Mouse (Mus musculus) hindbrain, embryonic 14.5 days (tissue): ENCODE data around the gene Wdr61. TPM values are rescaled to one million over a fixed set of nuclear protein-coding genes. Genes with fewer than 3 reads are reported as not detected.
A peak's percentile ranks its signal among the peaks of the same experiment; 100 is the strongest.

ENCODE experiments used
- ATAC-seq: fragments of 200-750 bp; cut with Nextera tagmentation; 2 replicates; pipeline ENCODE4 v1.8.0; 2017; ENCODE audit warnings: moderate number of reproducible peaks, mild to moderate bottlenecking, moderate TSS enrichment, moderate library complexity; ENCODE audit not compliant: low FRiP score
- DNase-seq: peaks from one replicate; pipeline ENCODE4 v3.0.0-alpha.2; 2015; ENCODE audit warnings: low spot score
- H3K27ac ChIP-seq: fragments of 300-500 bp; sonication (generic); 2 replicates; pipeline ENCODE4 v1.5.1; 2014; ENCODE audit warnings: mild to moderate bottlenecking, moderate library complexity
- H3K27me3 ChIP-seq: fragments of 300-500 bp; sonication (generic); 2 replicates; pipeline ENCODE4 v1.6.1; 2014; ENCODE audit warnings: mild to moderate bottlenecking, low read length, mixed read lengths; ENCODE audit not compliant: control insufficient read depth, insufficient read depth
- H3K36me3 ChIP-seq: fragments of 300-500 bp; sonication (generic); replicated peaks from 2 replicates; pipeline ENCODE4 v1.6.1; 2014; ENCODE audit not compliant: control insufficient read depth, insufficient read depth
- H3K4me1 ChIP-seq: fragments of 300-500 bp; sonication (generic); replicated peaks from 2 replicates; pipeline ENCODE4 v1.6.1; 2014; ENCODE audit warnings: antibody characterized with exemption, low read length, mixed read lengths; ENCODE audit not compliant: control insufficient read depth, insufficient read depth
- H3K4me2 ChIP-seq: fragments of 300-500 bp; sonication (generic); replicated peaks from 2 replicates; pipeline ENCODE4 v1.6.1; 2014; ENCODE audit warnings: mild to moderate bottlenecking, moderate library complexity
- H3K4me3 ChIP-seq: fragments of 300-500 bp; sonication (generic); replicated peaks from 2 replicates; pipeline ENCODE4 v1.5.1; 2014; ENCODE audit warnings: mild to moderate bottlenecking, low read length
- H3K9ac ChIP-seq: fragments of 300-500 bp; sonication (generic); 2 replicates; pipeline ENCODE4 v1.6.1; 2014
- H3K9me3 ChIP-seq: fragments of 300-500 bp; sonication (generic); 2 replicates; pipeline ENCODE4 v1.6.1; 2016; ENCODE audit warnings: low read length; ENCODE audit not compliant: control insufficient read depth
- WGBS: fragments of 180-500 bp; shearing (Covaris S2); extraction: QIAGEN DNeasy Blood & Tissue Kit; methylation state at CpG from one replicate; pipeline ENCODE4 v1.1.7; 2014; 5-methylcytosine and 5-hydroxymethylcytosine counted together
- polyA plus RNA-seq: library from polyadenylated mRNA; unstranded; fragments of >200 nt; fragmentation: Nextera tagmentation; extraction: Ambion mirVana; gene quantifications from 2 replicates; pipeline ENCODE4 v1.2.1, GENCODE M21; 2014

The Wdr61 gene
- polyA plus RNA-seq, 1 experiment from 2014 or later: 97.7 TPM

DNA sequence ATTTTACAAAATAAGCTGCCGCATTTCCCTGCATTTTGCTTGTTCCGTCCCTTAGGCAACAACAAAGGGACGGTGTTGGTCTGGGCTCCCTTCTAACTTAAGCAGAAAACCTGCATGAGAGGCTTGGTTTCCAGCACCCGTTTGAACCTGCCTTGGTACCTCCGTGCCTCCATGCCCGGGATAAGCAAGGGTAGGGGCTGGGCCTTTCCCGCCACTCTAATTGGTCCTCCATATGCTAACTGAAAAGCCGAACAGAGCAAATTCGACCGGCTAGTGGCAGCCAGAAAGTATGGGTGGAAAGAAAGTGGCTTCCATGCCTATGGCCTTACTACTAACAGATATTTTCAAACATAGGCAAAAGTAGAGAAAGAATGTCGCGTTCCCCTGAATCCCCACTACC is 29.8 kb upstream of the Wdr61 start:
- Histone ChIP-seq H3K9me3 (no peaks in the 10 kb centered on the region), H3K9ac (no peak overlapping the region), H3K36me3 (no peaks in the 10 kb centered on the region), H3K27me3 (peaks cover 35% of the 10 kb centered on the region), H3K27ac (no peak overlapping the region), H3K4me2 (peak overlapping the region; percentile 81), H3K4me1 (0 out of 2 replicates have a peak, but pooled peaks cover 26% of the 10 kb centered on the region), H3K4me3 (peak overlapping the region; percentile 36)
- 21% methylated on average over 12 of the region's 12 CpGs for WGBS
- ATAC-seq (no peak), DNase-seq (no peak)

DNA sequence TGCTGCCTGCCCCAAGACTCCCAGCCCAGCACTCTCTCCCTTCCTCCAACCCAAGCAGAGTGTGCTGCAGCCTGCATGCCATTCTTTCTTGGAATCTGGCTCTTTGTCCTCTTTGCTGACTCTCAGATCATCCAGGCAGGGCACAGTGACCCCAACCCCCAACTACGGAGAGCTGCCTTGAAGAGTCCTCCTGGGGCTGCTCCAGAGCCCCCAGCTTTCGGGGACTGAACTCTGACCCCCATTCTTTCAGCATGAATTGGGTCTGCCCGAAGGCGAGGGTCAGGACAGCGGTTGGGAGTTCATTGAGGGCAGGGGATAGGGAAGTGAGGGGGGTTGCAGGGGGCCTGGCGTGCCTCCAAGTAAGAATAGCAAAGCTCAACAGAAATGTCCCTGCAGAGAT is 25.3 kb upstream of the Wdr61 start:
- Histone ChIP-seq H3K4me2 (no peak overlapping the region), H3K4me1 (0 out of 2 replicates have a peak, but pooled peaks cover 4% of the 10 kb centered on the region), H3K27ac (no peak overlapping the region), H3K9ac (no peak overlapping the region), H3K27me3 (peaks cover 22% of the 10 kb centered on the region), H3K36me3 (no peaks in the 10 kb centered on the region), H3K4me3 (no peak overlapping the region), H3K9me3 (no peaks in the 10 kb centered on the region)
- no peak for ATAC-seq
- 8% methylated on average over 6 of the region's 6 CpGs for WGBS
- DNase-seq: no peak

DNA sequence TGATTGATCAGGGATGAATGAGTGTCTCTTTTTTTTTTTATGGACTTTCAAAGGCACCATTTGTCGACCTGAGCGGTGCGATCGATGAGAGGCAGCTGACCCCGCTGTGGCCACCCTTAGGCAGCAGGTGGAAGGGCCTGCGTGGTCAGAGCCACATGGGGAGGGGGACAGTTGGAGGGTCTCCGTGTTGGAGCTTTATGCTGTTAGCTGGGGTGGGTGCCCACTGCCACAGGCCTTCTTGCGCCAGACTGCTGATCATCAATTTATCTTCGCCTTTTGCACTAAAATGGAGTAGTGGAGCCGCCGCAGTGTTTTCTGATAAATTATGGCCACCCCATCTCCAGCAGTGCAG is 18.6 kb upstream of the Wdr61 start:
- H3K9ac ChIP-seq: no peak overlapping the region
- no peak overlapping the region for H3K4me3 ChIP-seq
- no peak for ATAC-seq
- H3K4me1 ChIP-seq: peaks cover 16% of the 10 kb centered on the region
- WGBS: 33% methylated on average over 11 of the region's 11 CpGs
- H3K27me3 ChIP-seq: no peaks in the 10 kb centered on the region
- 0 out of 2 replicates have a peak overlapping the region, but pooled peaks have one; percentile 17 for H3K4me2 ChIP-seq
- peak overlapping the region; percentile 64; the same call in 1 of the 2 replicates for H3K27ac ChIP-seq
- H3K9me3 ChIP-seq: no peaks in the 10 kb centered on the region
- DNase-seq: no peak
- no peaks in the 10 kb centered on the region for H3K36me3 ChIP-seq

DNA sequence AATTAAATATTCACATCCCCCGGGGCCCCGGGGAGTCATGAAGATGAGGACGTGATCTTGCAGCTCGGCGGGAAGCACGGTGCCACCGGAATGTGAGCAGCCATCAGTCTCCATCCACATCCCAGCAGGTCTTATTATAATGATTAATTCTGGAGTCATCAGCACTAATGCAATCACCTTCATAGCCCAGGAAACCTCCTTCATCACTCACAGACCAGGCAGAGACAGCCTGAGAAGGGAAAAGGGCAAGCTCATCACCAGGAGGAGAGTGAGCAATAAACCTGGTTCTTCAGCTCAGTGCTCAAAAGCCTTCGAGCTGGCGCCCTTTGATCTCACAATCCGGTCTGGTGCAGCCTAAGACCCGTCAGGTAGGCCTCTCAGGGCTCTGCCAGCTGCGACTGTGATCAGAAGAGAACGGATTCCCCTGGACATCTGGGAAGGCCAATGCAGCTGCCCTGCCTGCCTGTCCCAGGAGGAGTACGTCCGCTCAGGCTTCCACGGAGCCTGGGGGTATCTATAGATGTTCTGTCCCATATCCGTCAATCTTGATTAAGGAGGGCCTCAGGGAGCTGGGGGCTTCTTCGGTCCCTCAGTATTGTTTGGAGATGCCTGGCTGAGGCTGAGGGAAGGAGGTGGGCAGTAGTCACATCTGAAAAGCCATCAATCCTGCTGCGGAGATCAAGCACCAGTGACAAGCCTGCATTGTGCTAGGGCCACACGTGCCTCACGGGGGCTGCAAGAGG is 18.1 kb upstream of the Wdr61 start:
- Histone ChIP-seq H3K4me1 (peaks cover 16% of the 10 kb centered on the region), H3K4me3 (no peak overlapping the region), H3K27me3 (no peaks in the 10 kb centered on the region), H3K9ac (no peak overlapping the region), H3K27ac (peak overlapping the region; percentile 64), H3K9me3 (no peaks in the 10 kb centered on the region), H3K36me3 (no peaks in the 10 kb centered on the region), H3K4me2 (peak overlapping the region; percentile 17; the same call in 1 of the 2 replicates)
- ATAC-seq: peak; percentile 65
- peak; percentile 45 for DNase-seq
- 10% methylated on average over 21 of the region's 21 CpGs for WGBS

DNA sequence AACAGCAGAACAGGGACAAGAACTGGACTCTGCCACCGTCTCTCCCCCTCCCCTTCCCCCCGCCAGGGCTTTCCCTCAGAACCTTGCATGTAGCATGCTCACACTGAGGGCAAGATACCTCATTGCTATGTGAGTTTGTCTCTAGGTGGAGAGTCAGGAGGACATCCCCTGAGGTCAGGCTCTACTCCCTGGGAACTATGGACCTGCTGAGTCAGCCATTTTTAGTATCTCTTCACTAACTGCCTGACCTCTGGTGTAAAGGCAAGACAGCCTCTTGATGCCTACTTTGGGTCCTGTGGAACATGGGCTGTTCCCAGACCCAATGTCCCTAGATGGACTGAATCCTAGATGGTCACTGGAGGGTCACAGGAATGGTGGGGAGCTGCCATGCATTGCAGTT is 17.4 kb upstream of the Wdr61 start:
- no peak overlapping the region for H3K27ac ChIP-seq
- DNase-seq: no peak
- ATAC-seq: no peak
- 60% methylated on average over 2 of the region's 2 CpGs for WGBS
- H3K27me3 ChIP-seq: no peaks in the 10 kb centered on the region
- no peak overlapping the region for H3K4me2 ChIP-seq
- no peaks in the 10 kb centered on the region for H3K9me3 ChIP-seq
- peaks cover 16% of the 10 kb centered on the region for H3K4me1 ChIP-seq
- no peak overlapping the region for H3K9ac ChIP-seq
- no peaks in the 10 kb centered on the region for H3K36me3 ChIP-seq
- no peak overlapping the region for H3K4me3 ChIP-seq

DNA sequence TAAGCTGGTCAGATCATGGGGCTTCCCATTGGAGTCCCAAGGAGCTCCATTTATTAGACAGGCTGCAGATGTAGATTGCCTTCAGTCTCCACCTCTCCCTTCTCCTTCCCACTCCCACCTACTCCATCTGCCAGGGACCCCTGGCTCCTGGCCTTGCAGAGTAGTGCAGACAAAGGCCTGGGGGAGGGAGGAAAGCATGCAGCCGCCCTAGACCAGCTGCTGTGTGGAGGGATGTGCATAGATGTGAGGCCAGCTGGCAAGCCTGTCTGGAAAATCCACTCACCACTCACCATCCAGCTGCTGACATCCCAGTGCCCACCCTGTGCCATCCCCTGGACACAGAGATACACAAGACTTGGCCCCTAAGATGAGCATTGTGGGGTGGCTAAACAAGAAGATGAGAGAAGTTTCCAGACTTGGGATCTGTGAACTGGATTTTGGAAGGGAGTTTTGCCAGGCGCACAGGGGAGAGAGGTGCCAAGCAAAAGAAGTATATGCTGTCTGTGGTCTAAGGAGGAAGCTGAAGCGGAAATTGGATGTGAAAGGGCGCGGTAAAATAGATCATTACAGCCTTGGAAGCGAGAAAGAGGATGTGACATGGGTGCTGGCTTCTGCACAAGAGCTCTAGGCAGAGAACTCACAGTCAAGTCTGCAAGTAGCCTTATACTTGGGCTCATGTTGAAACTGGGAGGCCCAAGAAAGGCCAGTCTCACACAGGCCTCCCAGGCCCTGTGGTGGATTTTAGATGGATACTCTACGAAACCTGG is 16.1 kb upstream of the Wdr61 start:
- Histone ChIP-seq H3K36me3 (no peaks in the 10 kb centered on the region), H3K27ac (no peak overlapping the region), H3K9me3 (no peaks in the 10 kb centered on the region), H3K4me1 (peaks cover 20% of the 10 kb centered on the region), H3K27me3 (no peaks in the 10 kb centered on the region), H3K4me2 (no peak overlapping the region), H3K9ac (no peak overlapping the region), H3K4me3 (no peak overlapping the region)
- 79% methylated on average over 7 of the region's 7 CpGs for WGBS
- DNase-seq (no peak), ATAC-seq (no peak)

DNA sequence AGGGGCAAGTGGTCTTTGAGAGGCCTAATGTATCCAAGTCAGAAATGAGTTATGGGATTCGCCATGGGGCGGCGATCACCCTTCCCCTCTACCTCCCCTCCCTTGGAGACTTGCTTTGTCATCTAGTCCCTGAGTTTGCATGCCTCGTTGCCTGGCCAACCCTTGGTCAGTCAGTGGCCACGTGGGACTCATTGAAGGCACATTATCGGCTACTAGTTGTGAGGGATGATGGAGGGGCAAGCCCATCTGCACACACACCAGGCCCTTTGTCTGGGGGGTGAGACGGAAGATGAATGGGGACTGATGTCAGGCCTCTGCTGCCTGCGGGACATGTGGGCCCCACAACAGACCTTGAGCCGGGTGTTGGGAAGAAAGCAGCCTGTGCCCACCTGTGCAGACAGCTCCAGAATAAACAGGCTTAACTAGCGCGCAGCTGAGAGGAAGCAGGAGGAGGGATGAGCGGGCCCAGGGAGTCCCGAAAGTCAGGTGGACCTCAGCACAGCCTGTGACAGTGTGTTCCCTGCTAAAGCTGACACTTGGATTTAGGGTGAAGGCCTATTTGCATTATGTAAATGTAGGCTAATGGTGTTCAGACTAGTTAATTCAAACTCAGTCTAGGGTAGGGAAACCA is 11.5 kb upstream of the Wdr61 start:
- Histone ChIP-seq H3K36me3 (no peaks in the 10 kb centered on the region), H3K9me3 (no peaks in the 10 kb centered on the region), H3K9ac (no peak overlapping the region), H3K4me3 (no peak overlapping the region), H3K27ac (no peak overlapping the region), H3K4me2 (no peak overlapping the region), H3K4me1 (peaks cover 4% of the 10 kb centered on the region; the same call in 1 of the 2 replicates), H3K27me3 (no peaks in the 10 kb centered on the region)
- peak; percentile 73; the same call in 1 of the 2 replicates for ATAC-seq
- no peak for DNase-seq
- 14% methylated on average over 13 of the region's 13 CpGs for WGBS

DNA sequence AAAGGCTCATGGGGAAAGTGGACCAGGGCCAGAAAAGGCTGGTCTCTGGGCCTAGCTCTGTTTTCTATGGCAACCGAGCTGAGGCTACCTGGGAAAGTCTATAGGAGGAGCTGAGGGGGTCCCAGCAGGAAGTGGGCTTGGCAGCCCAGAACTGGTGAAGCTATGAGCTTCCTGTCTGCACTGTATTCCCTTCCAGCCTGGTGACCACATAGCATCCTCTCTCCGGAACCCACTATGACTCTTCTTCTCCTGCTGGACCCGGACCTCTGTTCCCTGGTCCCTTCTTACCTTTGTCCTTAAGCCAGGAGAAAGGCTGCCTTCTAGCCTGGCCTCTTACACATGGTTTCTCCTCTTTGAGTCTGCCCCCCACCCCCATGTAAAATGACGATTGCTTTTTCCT is 9.6 kb upstream of the Wdr61 start:
- H3K4me2 ChIP-seq: no peak overlapping the region
- WGBS: 86% methylated on average over 4 of the region's 4 CpGs
- H3K9me3 ChIP-seq: no peaks in the 10 kb centered on the region

DNA sequence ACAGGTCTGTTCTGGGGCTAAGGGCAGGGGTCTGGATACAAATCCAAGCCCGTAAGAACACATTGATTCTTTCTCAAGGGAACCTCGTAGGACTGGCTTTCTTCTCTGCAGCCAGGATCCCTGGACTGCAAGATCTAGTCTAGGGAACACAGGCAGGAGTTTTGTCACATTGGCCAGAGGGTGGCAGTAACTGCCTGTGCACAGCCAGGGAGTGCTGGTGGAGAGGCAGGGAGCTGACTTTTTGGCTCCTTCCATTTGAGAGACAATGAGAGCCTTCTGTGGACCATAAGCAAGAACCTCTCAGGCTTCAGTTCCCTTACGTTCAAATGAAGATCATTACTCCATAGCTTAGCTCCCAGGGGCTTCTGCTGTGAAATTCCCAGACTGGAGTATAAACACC is 4.1 kb upstream of the Wdr61 start:
- H3K27me3 ChIP-seq: no peaks in the 10 kb centered on the region

More for the DNA sequence above, 9.6 kb upstream of the Wdr61 start:
- Histone ChIP-seq H3K27me3 (no peaks in the 10 kb centered on the region), H3K4me3 (no peak overlapping the region), H3K4me1 (peaks cover 4% of the 10 kb centered on the region; the same call in 1 of the 2 replicates), H3K9ac (no peak overlapping the region), H3K27ac (no peak overlapping the region), H3K36me3 (no peaks in the 10 kb centered on the region)
- DNase-seq (no peak), ATAC-seq (no peak)

More for the DNA sequence above, 4.1 kb upstream of the Wdr61 start:
- ATAC-seq (0 out of 2 replicates have a peak, but pooled peaks have one; percentile 35), DNase-seq (peak; percentile 76)
- Histone ChIP-seq H3K9me3 (no peaks in the 10 kb centered on the region), H3K4me3 (no peak overlapping the region), H3K36me3 (no peaks in the 10 kb centered on the region), H3K9ac (no peak overlapping the region), H3K27ac (no peak overlapping the region), H3K4me2 (no peak overlapping the region), H3K4me1 (peaks cover 5% of the 10 kb centered on the region; the same call in 1 of the 2 replicates)
- 11% methylated on average over 3 of the region's 3 CpGs for WGBS
